Mouse (Mus musculus): ENCODE results near the gene Atrnl1.

GRCm38 (mm10) chr19:58018698-58019097 is 407.9 kb downstream of the Atrnl1 start:
- TF ChIP-seq POLR2A (IDR thresholded peaks at IDR 0.05; ENCODE audit: borderline replicate concordance, low read depth, low read length) (no peak), CTCF (IDR thresholded peaks at IDR 0.05; ENCODE audit: low read depth, low read length) (no peak)
